Mouse (Mus musculus) embryonic fibroblast, embryonic 13.5 days (primary cell): Measurements from ENCODE around the gene Zfp202. TPM values are rescaled to one million over a fixed set of nuclear protein-coding genes. Genes with fewer than 3 reads are reported as not detected.

Source experiments
- H3K27ac ChIP-seq: 2 replicates; pipeline ENCODE4 v1.5.1; 2012; ENCODE audit warnings: low read length, control low read depth, inconsistent platforms; ENCODE audit not compliant: insufficient read depth
- H3K4me1 ChIP-seq: 2 replicates; pipeline ENCODE4 v1.6.1; 2011; ENCODE audit warnings: low read length; ENCODE audit not compliant: control insufficient read depth, insufficient read depth
- H3K4me3 ChIP-seq: 2 replicates; pipeline ENCODE4 v1.5.1; 2011; ENCODE audit warnings: mild to moderate bottlenecking, control low read depth, low read length; ENCODE audit not compliant: insufficient read depth
- CTCF ChIP-seq: IDR thresholded peaks from 2 replicates; pipeline ENCODE4 v1.5.1; 2011; ENCODE audit warnings: mild to moderate bottlenecking, control low read depth, low read length, moderate library complexity, borderline replicate concordance; ENCODE audit not compliant: insufficient read depth
- POLR2A ChIP-seq: IDR thresholded peaks from 2 replicates; pipeline ENCODE4 v1.6.1; 2011; ENCODE audit warnings: low read depth, mild to moderate bottlenecking, control low read depth, low read length, moderate library complexity
- polyA plus RNA-seq: library from polyadenylated mRNA; stranded (reverse); fragments of >200 nt; gene quantifications from 2 replicates; pipeline ENCODE4 v1.2.4, GENCODE M21; 2011; ENCODE audit warnings: low read depth; ENCODE audit not compliant: missing spikeins, insufficient read length

The Zfp202 gene
- polyA plus RNA-seq, 1 experiment = 3.7 TPM

GRCm38 (mm10) chr9:40235220-40235619 is 43.1 kb downstream of the Zfp202 start:
- no peak overlapping the region for H3K4me3 ChIP-seq
- TF ChIP-seq CTCF (no peak), POLR2A (no peak)
- H3K4me1 ChIP-seq = no peaks in the 10 kb centered on the region
- H3K27ac ChIP-seq = no peak overlapping the region

DNA sequence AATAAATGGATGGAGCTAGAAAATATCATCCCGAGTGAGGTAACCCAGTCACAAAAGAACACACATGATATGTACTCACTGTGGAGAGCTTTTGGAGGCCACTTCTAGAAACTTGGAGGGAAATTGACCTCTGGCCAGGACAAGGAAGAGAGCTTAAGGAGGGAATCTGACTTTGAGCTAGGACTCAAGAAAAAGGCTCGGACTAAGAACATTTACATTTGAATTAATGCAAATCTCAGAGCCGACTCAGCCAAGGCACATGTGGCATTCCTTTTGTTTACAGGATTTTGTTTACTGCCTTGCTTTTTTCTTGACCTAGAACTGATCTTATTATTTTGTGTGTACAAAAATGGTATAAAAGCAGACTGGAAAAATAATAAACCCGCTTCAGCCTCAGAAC is 47.6 kb downstream of the Zfp202 start:
- H3K4me1 ChIP-seq = no peaks in the 10 kb centered on the region
- H3K27ac ChIP-seq = no peak overlapping the region
- TF ChIP-seq POLR2A (no peak), CTCF (no peak)
- no peak overlapping the region for H3K4me3 ChIP-seq

- Histone ChIP-seq H3K4me3 (no peak overlapping the region), H3K27ac (no peak overlapping the region), H3K4me1 (no peaks in the 10 kb centered on the region)
- no peak for TF ChIP-seq CTCF
- TF ChIP-seq POLR2A = no peak
Measured at GRCm38 (mm10) chr9:40240311-40240710, 48.2 kb downstream of the Zfp202 start.

DNA sequence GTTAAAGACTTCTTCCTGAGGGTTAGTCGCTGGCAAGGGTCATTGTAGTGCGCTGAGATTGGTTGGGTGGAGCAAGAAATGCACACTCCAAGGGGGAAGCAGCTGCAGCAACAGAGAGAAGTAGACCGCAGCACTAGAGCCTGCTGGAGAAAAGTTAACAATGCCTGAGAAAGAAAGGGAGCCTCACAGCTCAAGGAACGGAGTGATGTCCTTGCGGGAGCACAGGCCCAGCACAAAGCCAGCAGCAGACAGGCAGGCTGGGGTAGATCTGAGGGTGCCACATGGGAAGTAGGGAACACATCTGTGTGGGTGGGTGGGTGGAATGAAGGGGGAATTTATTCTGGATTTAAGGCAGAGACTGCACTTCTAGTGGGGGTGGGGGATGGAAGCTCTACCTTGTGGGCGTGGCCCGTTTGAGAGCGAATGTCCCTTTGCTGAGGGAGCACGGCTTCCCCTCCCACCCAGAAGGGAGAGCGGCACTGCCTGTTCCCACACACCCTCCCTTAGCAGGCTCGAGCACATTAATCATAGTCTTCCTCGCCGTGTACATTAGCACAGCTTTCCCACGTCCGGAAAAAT is 49.2 kb downstream of the Zfp202 start:
- Histone ChIP-seq H3K4me1 (no peaks in the 10 kb centered on the region), H3K4me3 (peak overlapping the region; percentile 29), H3K27ac (no peak overlapping the region)
- TF ChIP-seq CTCF (no peak), POLR2A (no peak)

DNA sequence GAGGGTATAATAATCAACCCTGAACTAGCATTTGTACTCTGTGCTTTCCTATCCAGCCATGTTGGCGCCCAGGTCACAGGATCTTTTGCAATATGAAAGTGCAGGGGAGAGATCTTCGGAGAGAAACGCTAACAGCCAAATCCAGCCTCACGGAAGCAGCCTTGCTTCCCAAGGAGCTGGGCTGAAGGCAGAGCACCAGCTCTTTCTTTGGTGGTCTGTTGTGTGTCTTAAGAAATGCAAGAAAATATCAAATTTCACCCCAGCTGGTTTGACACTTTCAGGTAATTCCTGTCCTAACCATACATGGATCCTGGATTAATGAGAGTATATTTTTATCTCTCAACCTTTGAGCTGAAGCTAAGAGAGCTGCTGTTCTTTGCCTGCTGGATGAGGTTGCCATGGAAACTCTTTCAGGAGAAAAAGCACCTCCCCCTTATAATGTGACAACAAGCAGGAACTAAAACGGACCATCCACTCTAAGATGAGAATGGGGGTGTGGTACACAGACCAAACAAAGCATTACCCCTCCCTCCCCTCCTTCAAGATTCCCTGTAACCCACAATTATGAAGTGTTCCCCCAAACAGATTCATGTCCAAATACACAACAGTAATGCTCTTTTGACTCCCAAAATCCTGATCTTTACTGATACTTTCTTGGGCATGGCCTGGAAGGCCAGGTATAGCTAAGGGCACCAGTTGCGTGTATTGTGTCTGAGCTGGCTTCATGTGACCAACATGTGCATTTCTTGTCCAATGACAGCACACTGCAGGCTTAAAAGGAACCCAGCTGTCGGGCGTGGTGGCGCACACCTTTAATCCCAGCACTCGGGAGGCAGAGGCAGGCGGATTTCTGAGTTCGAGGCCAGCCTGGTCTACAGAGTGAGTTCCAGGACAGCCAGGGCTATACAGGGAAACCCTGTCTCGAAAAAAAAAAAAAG is 50.1 kb downstream of the Zfp202 start:
- Histone ChIP-seq H3K27ac (no peak overlapping the region), H3K4me3 (peak overlapping the region; percentile 29), H3K4me1 (no peaks in the 10 kb centered on the region)
- no peak for TF ChIP-seq POLR2A
- TF ChIP-seq CTCF = no peak

DNA sequence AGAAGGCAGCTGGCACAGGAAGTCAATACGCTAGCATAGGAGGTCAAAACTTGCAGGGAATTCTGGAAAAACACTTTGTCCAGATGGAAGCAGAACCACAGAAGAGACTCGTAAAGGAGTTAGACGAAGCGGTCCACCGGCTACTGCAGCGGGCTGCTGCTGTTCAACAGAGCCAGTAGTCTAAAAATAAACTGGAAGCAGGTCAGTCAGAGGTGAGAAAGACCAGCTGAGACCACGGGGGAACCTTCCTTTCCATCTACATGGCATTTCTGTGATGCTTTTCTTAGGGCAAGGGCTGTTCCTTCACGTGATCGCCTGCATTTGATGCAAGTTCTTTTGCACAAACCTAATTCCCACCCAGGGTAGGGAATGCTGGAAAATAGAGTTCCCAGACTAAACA is 53.4 kb downstream of the Zfp202 start:
- TF ChIP-seq POLR2A = no peak
- TF ChIP-seq CTCF = no peak
- H3K4me3 ChIP-seq = no peak overlapping the region

DNA sequence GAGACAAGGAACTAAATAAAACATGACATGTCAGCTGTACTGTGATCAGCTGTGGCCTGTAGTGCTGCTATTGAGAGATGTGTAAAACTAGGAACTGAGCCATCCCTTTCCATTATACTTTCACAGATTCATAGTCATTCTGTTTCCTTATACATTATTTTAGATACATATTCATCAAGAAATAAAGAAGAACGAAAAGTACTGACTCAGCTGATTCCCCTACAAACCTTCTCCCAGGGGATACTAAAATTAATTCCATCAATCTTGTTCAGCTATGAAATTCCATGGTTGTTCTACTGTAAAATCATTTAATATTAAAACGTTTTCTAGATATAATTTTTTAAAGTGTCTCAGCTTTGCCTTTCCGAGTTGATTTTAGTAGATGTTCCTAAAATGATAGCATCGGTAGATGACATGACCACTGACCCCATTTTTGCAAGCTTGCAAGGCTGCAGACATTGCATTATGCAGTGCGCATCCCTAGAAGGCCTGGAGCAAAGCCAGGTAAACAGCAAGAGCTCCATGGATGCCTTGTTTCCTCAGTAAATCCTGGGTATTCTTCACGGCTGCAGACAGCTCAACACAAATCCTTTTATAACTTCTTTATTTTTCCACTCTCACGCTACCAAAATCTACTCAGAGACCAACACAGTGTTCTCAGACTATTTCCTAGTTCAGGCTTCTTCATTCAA is 54.0 kb downstream of the Zfp202 start:
- Histone ChIP-seq H3K4me3 (no peak overlapping the region), H3K27ac (no peak overlapping the region), H3K4me1 (no peaks in the 10 kb centered on the region)
- TF ChIP-seq POLR2A (no peak), CTCF (no peak)

More for the DNA sequence above, 53.4 kb downstream of the Zfp202 start:
- Histone ChIP-seq H3K27ac (no peak overlapping the region), H3K4me1 (no peaks in the 10 kb centered on the region)

GRCm38 (mm10) chr9:40246702-40247101 is 54.6 kb downstream of the Zfp202 start:
- H3K27ac ChIP-seq = no peak overlapping the region
- TF ChIP-seq POLR2A (no peak), CTCF (no peak)
- H3K4me1 ChIP-seq = no peaks in the 10 kb centered on the region
- H3K4me3 ChIP-seq = no peak overlapping the region

- H3K4me3 ChIP-seq = no peak overlapping the region
- no peaks in the 10 kb centered on the region for H3K4me1 ChIP-seq
- no peak for TF ChIP-seq POLR2A
- no peak overlapping the region for H3K27ac ChIP-seq
Measured at GRCm38 (mm10) chr9:40249106-40249505, 57.0 kb downstream of the Zfp202 start.

DNA sequence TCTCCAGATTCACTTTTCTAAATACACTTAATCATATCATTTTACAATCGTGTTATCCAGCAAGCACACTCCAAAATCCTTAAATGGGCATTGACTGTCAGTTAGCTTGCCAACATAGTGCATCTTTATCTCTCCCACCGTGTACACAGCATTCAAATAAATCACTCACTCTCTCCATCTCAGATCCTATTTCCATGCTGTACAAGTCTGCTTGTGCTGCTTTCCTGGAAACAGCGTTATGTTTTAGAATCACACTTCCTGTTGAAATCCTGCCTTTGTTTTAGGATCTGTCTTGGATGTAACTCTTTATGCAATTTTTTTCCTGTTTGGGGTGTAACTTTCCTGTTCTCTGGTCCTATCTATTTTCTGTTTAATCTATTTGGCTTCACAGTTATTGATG is 60.3 kb downstream of the Zfp202 start:
- no peak overlapping the region for H3K27ac ChIP-seq
- TF ChIP-seq CTCF (no peak), POLR2A (no peak)
- no peaks in the 10 kb centered on the region for H3K4me1 ChIP-seq
- no peak overlapping the region for H3K4me3 ChIP-seq

Other genes starting within 250 kb of the Zfp202 start
- not detected in 2 replicates for gene Olfr975, start 240.3 kb upstream of the Zfp202 start, polyA plus RNA-seq
- gene Olfr976, start 231.2 kb upstream of the Zfp202 start, polyA plus RNA-seq = not detected in 2 replicates
- gene Olfr978, start 200.2 kb upstream of the Zfp202 start, polyA plus RNA-seq = not detected in 2 replicates
- gene Olfr979, start 188.9 kb upstream of the Zfp202 start, polyA plus RNA-seq = not detected in 2 replicates
- gene Olfr980, start 182.7 kb upstream of the Zfp202 start, polyA plus RNA-seq = not detected in 2 replicates
- not detected in 2 replicates for gene Olfr981, start 170.9 kb upstream of the Zfp202 start, polyA plus RNA-seq
- gene Olfr982, start 118.5 kb upstream of the Zfp202 start, polyA plus RNA-seq = not detected in 2 replicates
- gene Olfr983, start 98.7 kb upstream of the Zfp202 start, polyA plus RNA-seq = not detected in 2 replicates
- not detected in 2 replicates for gene Olfr984, start 78.1 kb upstream of the Zfp202 start, polyA plus RNA-seq
- not detected in 2 replicates for gene Olfr985, start 62.1 kb upstream of the Zfp202 start, polyA plus RNA-seq
- gene Tmem225, start 44.2 kb upstream of the Zfp202 start, polyA plus RNA-seq = not detected in 2 replicates
- not detected in 2 replicates for gene Olfr986, start 11.4 kb upstream of the Zfp202 start, polyA plus RNA-seq
- gene Scn3b, start 76.9 kb downstream of the Zfp202 start, polyA plus RNA-seq = 2.2 and 3.2 TPM in 2 replicates